Mouse (Mus musculus) ES-E14 (cell line): ENCODE data around the gene Shmt1. TPM values are rescaled to one million over a fixed set of nuclear protein-coding genes. Genes with fewer than 3 reads are reported as not detected.
A peak's percentile ranks its signal among the peaks of the same experiment; 100 is the strongest.
"Not testable (repeated sequence)": the region's sequence is repeated elsewhere in the genome, so short reads cannot be mapped to it uniquely, and the experiment has no call there.

Source experiments
- DNase-seq: peaks from one replicate; pipeline ENCODE4 v3.0.0-alpha.2; 2013; ENCODE audit warnings: low read depth, low spot score
- H3K27ac ChIP-seq: 2 replicates; pipeline ENCODE4 v1.5.1; 2012; ENCODE audit warnings: low read depth, mild to moderate bottlenecking, low read length, moderate library complexity, mixed read lengths; ENCODE audit not compliant: poor library complexity, insufficient read depth, severe bottlenecking
- H3K36me3 ChIP-seq: 2 replicates; pipeline ENCODE4 v1.6.1; 2012; ENCODE audit warnings: mild to moderate bottlenecking, low read length, moderate library complexity, mixed read lengths; ENCODE audit not compliant: control insufficient read depth, poor library complexity, insufficient read depth, severe bottlenecking
- H3K4me1 ChIP-seq, 2 experiments: fragments of 150-350 bp in 1 of 2; sonication (generic) in 1 of 2; 2 replicates each; pipeline ENCODE4 v1.6.1; 2012; ENCODE audit warnings: low read length in 2 of 2, mild to moderate bottlenecking in 1 of 2, mixed read lengths in 1 of 2; ENCODE audit not compliant: control insufficient read depth in 2 of 2, insufficient read depth in 2 of 2, poor library complexity in 1 of 2
- H3K4me3 ChIP-seq, 2 experiments: fragments of 150-350 bp in 1 of 2; sonication (generic) in 1 of 2; 2 replicates each; pipeline ENCODE4 v1.5.1; 2012; ENCODE audit warnings: low read length in 2 of 2, low read depth in 1 of 2, mild to moderate bottlenecking in 1 of 2, mixed read lengths in 1 of 2; ENCODE audit not compliant: insufficient read depth in 1 of 2, poor library complexity in 1 of 2, severe bottlenecking in 1 of 2
- H3K9ac ChIP-seq: 2 replicates; pipeline ENCODE4 v1.6.1; 2012; ENCODE audit warnings: low read depth, mild to moderate bottlenecking, low read length, mixed read lengths; ENCODE audit not compliant: poor library complexity, insufficient read depth, severe bottlenecking
- H3K9me3 ChIP-seq: fragments of 150-350 bp; sonication (generic); 2 replicates; pipeline ENCODE4 v1.6.1; 2012; ENCODE audit warnings: low read depth, mild to moderate bottlenecking, low read length; ENCODE audit not compliant: control insufficient read depth, insufficient read depth
- CHD2 ChIP-seq: IDR thresholded peaks from 2 replicates; pipeline ENCODE4 v1.6.1; 2014; ENCODE audit warnings: mild to moderate bottlenecking, low read depth, low read length, inconsistent platforms
- HCFC1 ChIP-seq: IDR thresholded peaks from 2 replicates; pipeline ENCODE4 v1.6.1; 2012; ENCODE audit warnings: low read length, inconsistent platforms, borderline replicate concordance; ENCODE audit not compliant: insufficient read depth
- MAFK ChIP-seq: IDR thresholded peaks from 2 replicates; pipeline ENCODE4 v1.6.1; 2014; ENCODE audit warnings: mild to moderate bottlenecking, low read depth, low read length, inconsistent platforms; ENCODE audit not compliant: insufficient read depth
- ZC3H11A ChIP-seq: IDR thresholded peaks from 2 replicates; pipeline ENCODE4 v1.6.1; 2012; ENCODE audit warnings: low read depth, mild to moderate bottlenecking, inconsistent platforms, low read length, borderline replicate concordance
- ZNF384 ChIP-seq: IDR thresholded peaks from 2 replicates; pipeline ENCODE4 v1.6.1; 2012; ENCODE audit warnings: low read depth, low read length, inconsistent platforms
- in situ Hi-C, 2 experiments: fragments of 600-800 bp; cut with MboI; formaldehyde crosslinking; loops; one replicate each; pipeline ENCODE4 v1.15.1; 2025; ENCODE audit warnings: low sequenced_read_pairs in 2 of 2, inconsistent platforms in 1 of 2; ENCODE audit not compliant: unreplicated experiment in 2 of 2
- total RNA-seq: library from RNA; depleted of rRNA; stranded (reverse); fragments of 300-350 nt; gene quantifications from 2 replicates; pipeline ENCODE4 v1.2.3, GENCODE M21; 2012; rRNA removed

Gene Shmt1
- total RNA-seq: 103 and 115 TPM in 2 replicates

GRCm38 (mm10) chr11:60811618-60812017 is at the start of gene Shmt1:
Shmt1 (minus strand) TSS chr11:60811718.
- in situ Hi-C loops, DNase-seq, H3K4me1 ChIP-seq, H3K36me3 ChIP-seq, H3K9me3 ChIP-seq: not testable (repeated sequence)
- Histone ChIP-seq H3K4me3 (peak within 1 kb of the TSS; percentile 77 to 79), H3K9ac (peak within 1 kb of the TSS; percentile 88), H3K27ac (peak within 1 kb of the TSS; percentile 61)

- TF ChIP-seq ZC3H11A (no peak), HCFC1 (no peak), MAFK (no peak)
- in situ Hi-C loops: no loop called here
Observed at GRCm38 (mm10) chr11:60856587-60856986, 45.1 kb upstream of the Shmt1 start.

GRCm38 (mm10) chr11:60845415-60845814 is 33.9 kb upstream of the Shmt1 start:
- Histone ChIP-seq H3K27ac (no peak overlapping the region), H3K9me3 (no peaks in the 10 kb centered on the region), H3K9ac (no peak overlapping the region), H3K4me3 (no peak overlapping the region), H3K36me3 (peaks cover 28% of the 10 kb centered on the region), H3K4me1 (peaks cover 0 to 13% of the 10 kb centered on the region in 2 experiments; a peak in 2 of 4 replicates)
- no peak for TF ChIP-seq CHD2
- TF ChIP-seq HCFC1: no peak
- TF ChIP-seq MAFK: no peak
- TF ChIP-seq ZNF384: no peak
- TF ChIP-seq ZC3H11A: no peak
- no peak for DNase-seq
- in situ Hi-C loops: no loop called here

More at GRCm38 (mm10) chr11:60856587-60856986, 45.1 kb upstream of the Shmt1 start:
- no peaks in the 10 kb centered on the region for H3K9me3 ChIP-seq
- H3K36me3 ChIP-seq: peaks cover 47% of the 10 kb centered on the region
- no peak overlapping the region for H3K27ac ChIP-seq
- H3K4me1 ChIP-seq: no peaks in the 10 kb centered on the region; a peak in 1 of 4 replicates
- H3K9ac ChIP-seq: no peak overlapping the region
- H3K4me3 ChIP-seq: no peak overlapping the region
- DNase-seq: no peak

- no peak overlapping the region for H3K4me3 ChIP-seq
- no peaks in the 10 kb centered on the region for H3K9me3 ChIP-seq
- no peak overlapping the region for H3K9ac ChIP-seq
- in situ Hi-C loops: no loop called here
- DNase-seq: no peak
- peaks cover 19% of the 10 kb centered on the region for H3K36me3 ChIP-seq
- TF ChIP-seq ZNF384 (no peak), CHD2 (no peak), HCFC1 (no peak)
- H3K4me1 ChIP-seq: peaks cover 0 to 15% of the 10 kb centered on the region in 2 experiments; a peak in 2 of 4 replicates
- H3K27ac ChIP-seq: no peak overlapping the region
Observed at GRCm38 (mm10) chr11:60843412-60843811, 31.9 kb upstream of the Shmt1 start.

GRCm38 (mm10) chr11:60841467-60842200 is 30.1 kb upstream of the Shmt1 start:
- peak overlapping the region; percentile 58; the same call in 1 of the 2 replicates for H3K27ac ChIP-seq
- H3K9me3 ChIP-seq: no peaks in the 10 kb centered on the region
- peaks cover 13% of the 10 kb centered on the region for H3K36me3 ChIP-seq
- H3K4me3 ChIP-seq: peak overlapping the region in 1 of 2 experiments; percentile 10; a peak in 2 of 4 replicates
- peaks cover 0 to 21% of the 10 kb centered on the region in 2 experiments; a peak in 2 of 4 replicates for H3K4me1 ChIP-seq
- in situ Hi-C loops: no loop called here
- peak overlapping the region; percentile 51; the same call in 1 of the 2 replicates for H3K9ac ChIP-seq
- DNase-seq: peak; percentile 68
- TF ChIP-seq ZNF384: peak; percentile 95
- no peak for TF ChIP-seq ZC3H11A
